Mouse (Mus musculus) stomach, postnatal 0 days (tissue): ENCODE data around the gene Fam122c. TPM values are rescaled to one million over a fixed set of nuclear protein-coding genes. Genes with fewer than 3 reads are reported as not detected.
A peak's percentile ranks its signal among the peaks of the same experiment; 100 is the strongest.

ENCODE experiments used
- ATAC-seq: fragments of 200-750 bp; cut with Nextera tagmentation; 2 replicates; pipeline ENCODE4 v1.8.0; 2017; ENCODE audit not compliant: low FRiP score, low TSS enrichment
- DNase-seq: peaks from one replicate; pipeline ENCODE4 v3.0.0-alpha.2; 2016; ENCODE audit warnings: low spot score
- H3K27ac ChIP-seq: fragments of 300-500 bp; sonication (generic); replicated peaks from 2 replicates; pipeline ENCODE4 v1.5.1; 2014; ENCODE audit warnings: mild to moderate bottlenecking, control low read depth
- H3K27me3 ChIP-seq: fragments of 300-500 bp; sonication (generic); 2 replicates; pipeline ENCODE4 v1.6.1; 2014; ENCODE audit warnings: low read length; ENCODE audit not compliant: control insufficient read depth, insufficient read depth
- H3K36me3 ChIP-seq: fragments of 300-500 bp; sonication (generic); 2 replicates; pipeline ENCODE4 v1.6.1; 2014; ENCODE audit warnings: low read length, mixed read lengths; ENCODE audit not compliant: control insufficient read depth, insufficient read depth
- H3K4me1 ChIP-seq: fragments of 300-500 bp; sonication (generic); replicated peaks from 2 replicates; pipeline ENCODE4 v1.6.1; 2014; ENCODE audit warnings: antibody characterized with exemption; ENCODE audit not compliant: control insufficient read depth, insufficient read depth
- H3K4me2 ChIP-seq: fragments of 300-500 bp; sonication (generic); replicated peaks from 2 replicates; pipeline ENCODE4 v1.6.1; 2014; ENCODE audit warnings: low read depth, mild to moderate bottlenecking, control low read depth, moderate library complexity
- H3K4me3 ChIP-seq: fragments of 300-500 bp; sonication (generic); 2 replicates; pipeline ENCODE4 v1.5.1; 2014; ENCODE audit warnings: low read depth, low read length, control low read depth
- H3K9ac ChIP-seq: fragments of 300-500 bp; sonication (generic); 2 replicates; pipeline ENCODE4 v1.6.1; 2014; ENCODE audit warnings: mild to moderate bottlenecking, low read length, control low read depth, mixed read lengths
- H3K9me3 ChIP-seq: fragments of 300-500 bp; sonication (generic); 2 replicates; pipeline ENCODE4 v1.6.1; 2016; ENCODE audit warnings: low read length; ENCODE audit not compliant: control insufficient read depth
- CTCF ChIP-seq: IDR thresholded peaks from 2 replicates; pipeline ENCODE4 v1.5.1; 2016; ENCODE audit warnings: antibody characterized with exemption, low read depth, mild to moderate bottlenecking, moderate library complexity
- EP300 ChIP-seq: optimal IDR thresholded peaks from 2 replicates; pipeline ENCODE3; 2016; ENCODE audit warnings: antibody characterized with exemption
- WGBS: fragments of 180-500 bp; shearing (Covaris S2); extraction: QIAGEN DNeasy Blood & Tissue Kit; methylation state at CpG from one replicate; pipeline ENCODE4 v1.1.7; 2014; 5-methylcytosine and 5-hydroxymethylcytosine counted together
- polyA plus RNA-seq: library from polyadenylated mRNA; unstranded; fragments of >200 nt; fragmentation: Nextera tagmentation; extraction: Ambion mirVana; gene quantifications from 2 replicates; pipeline ENCODE4 v1.2.1, GENCODE M21; 2015

Gene Fam122c
- not detected in 2 replicates for polyA plus RNA-seq

DNA sequence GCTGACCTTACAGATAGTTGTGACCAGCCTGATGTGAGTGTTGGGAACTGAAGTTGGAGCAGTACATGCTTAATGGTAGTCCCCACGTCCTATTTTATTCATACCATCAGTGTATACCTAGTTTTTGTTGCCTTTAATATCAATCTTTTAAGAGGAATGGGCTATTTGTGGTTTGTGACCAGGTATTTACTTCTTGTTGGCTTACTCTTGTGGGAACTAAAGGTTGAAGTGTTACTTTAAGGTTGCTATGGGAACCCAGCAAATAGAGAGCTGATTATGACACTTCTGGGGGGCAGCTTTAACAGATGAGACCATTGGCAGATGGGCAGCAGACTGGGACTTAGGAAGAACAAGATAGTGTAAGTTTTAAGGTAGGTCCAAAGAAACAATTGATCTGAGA lies at the start of gene Fam122c:
Gene Fam122c, plus strand, starts transcription at position 301 of the 400 bp plus-strand sequence.
- Histone ChIP-seq H3K4me3 (no peak within 1 kb of the TSS), H3K27ac (no peak within 1 kb of the TSS), H3K4me1 (no peaks in the 10 kb centered on the region), H3K9me3 (no peaks in the 10 kb centered on the region), H3K4me2 (no peak within 1 kb of the TSS), H3K27me3 (no peaks in the 10 kb centered on the region), H3K9ac (no peak within 1 kb of the TSS), H3K36me3 (no peaks in the 10 kb centered on the region)
- ATAC-seq (no peak), DNase-seq (no peak)
- 52% methylated on average over 1 of the region's 1 CpGs for WGBS
- TF ChIP-seq CTCF = no peak
- TF ChIP-seq EP300 = no peak

DNA sequence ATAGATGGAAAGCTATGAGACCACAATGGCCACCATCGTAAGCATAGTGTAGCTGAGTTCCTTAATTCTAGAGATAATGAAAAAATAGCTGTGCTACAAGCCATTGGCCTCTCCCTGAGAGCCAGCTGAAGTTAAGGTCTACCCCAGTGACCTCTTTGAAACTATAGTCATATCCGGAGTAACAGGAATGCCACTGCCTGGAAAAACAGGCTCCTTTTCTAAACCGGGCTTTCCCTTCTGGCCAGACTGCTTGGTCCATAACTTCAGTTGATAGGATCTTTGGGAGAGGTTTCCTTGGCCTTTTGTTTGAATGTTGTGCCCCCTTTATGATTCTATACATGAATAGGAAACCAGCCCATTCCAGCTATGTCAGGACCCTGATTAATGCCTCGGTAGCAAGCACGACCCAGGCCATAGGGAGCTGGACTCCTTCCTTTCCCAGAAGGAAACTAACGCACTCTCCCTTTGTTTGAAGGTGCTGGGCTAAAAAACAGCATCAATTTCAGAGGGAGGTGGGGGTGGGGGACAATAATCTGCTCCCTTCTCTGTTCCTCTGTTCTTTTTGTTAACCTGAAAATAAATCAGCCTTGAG lies 48.8 kb upstream of the Fam122c start:
- ATAC-seq (no peak), DNase-seq (no peak)
- Histone ChIP-seq H3K4me1 (no peaks in the 10 kb centered on the region), H3K27me3 (no peaks in the 10 kb centered on the region), H3K9ac (no peak overlapping the region), H3K27ac (no peak overlapping the region), H3K9me3 (no peaks in the 10 kb centered on the region), H3K36me3 (no peaks in the 10 kb centered on the region), H3K4me2 (no peak overlapping the region), H3K4me3 (no peak overlapping the region)
- 46% methylated on average over 6 of the region's 6 CpGs for WGBS
- TF ChIP-seq EP300 = no peak

DNA sequence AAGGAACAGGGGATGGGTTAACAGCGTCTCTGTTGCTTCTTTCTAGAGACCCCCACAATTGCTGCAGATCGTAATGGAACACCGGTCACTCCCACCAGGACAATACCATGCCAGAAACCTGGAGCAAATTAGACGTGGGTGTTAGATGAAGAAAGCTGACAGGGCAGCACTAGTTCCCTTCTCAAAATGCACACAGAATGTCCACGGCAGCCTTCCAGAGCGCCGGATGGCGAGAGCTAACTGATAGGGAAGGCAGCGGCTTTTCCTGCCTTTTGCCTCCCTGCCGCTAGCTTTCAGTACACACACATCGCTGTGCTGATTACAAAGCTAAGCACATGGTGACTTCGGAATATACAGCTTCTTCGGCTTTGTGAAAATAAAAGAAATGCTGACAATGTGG lies 41.3 kb upstream of the Fam122c start:
- ATAC-seq = no peak
- peak overlapping the region; percentile 52 for H3K4me2 ChIP-seq
- H3K4me3 ChIP-seq = peak overlapping the region; percentile 25
- H3K36me3 ChIP-seq = no peaks in the 10 kb centered on the region
- DNase-seq = no peak
- H3K27ac ChIP-seq = peak overlapping the region; percentile 63
- 33% methylated on average over 13 of the region's 13 CpGs for WGBS
- H3K9me3 ChIP-seq = no peaks in the 10 kb centered on the region
- TF ChIP-seq CTCF (no peak), EP300 (no peak)
- no peaks in the 10 kb centered on the region for H3K4me1 ChIP-seq
- H3K27me3 ChIP-seq = no peaks in the 10 kb centered on the region
- H3K9ac ChIP-seq = peak overlapping the region; percentile 45; the same call in 1 of the 2 replicates

DNA sequence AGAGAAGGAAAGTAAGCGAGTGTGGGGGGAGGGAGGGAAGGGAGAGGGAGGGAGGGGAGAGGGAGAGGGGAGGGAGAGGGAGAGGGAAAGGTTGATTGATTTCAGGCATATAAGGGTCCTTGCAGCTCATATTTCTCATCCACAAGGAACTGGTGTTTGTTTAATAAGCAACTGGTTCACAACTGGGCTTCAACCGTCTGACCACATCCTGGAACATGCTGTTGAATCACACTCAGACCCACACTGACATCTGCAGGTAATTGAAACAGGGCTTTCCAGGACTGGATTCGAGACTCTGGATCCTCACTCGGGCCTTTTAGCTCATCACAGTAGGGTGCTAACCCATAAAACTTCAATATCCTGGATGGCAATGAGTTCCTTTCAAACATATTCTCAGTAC lies 39.5 kb upstream of the Fam122c start:
- H3K4me3 ChIP-seq = no peak overlapping the region
- no peak overlapping the region for H3K9ac ChIP-seq
- no peak for DNase-seq
- no peak for TF ChIP-seq EP300
- peak; percentile 71 for TF ChIP-seq CTCF
- H3K27ac ChIP-seq = no peak overlapping the region
- WGBS = 40% methylated on average over 4 of the region's 4 CpGs
- no peaks in the 10 kb centered on the region for H3K4me1 ChIP-seq
- no peak for ATAC-seq
- H3K4me2 ChIP-seq = no peak overlapping the region
- H3K9me3 ChIP-seq = no peaks in the 10 kb centered on the region
- no peaks in the 10 kb centered on the region for H3K27me3 ChIP-seq
- H3K36me3 ChIP-seq = no peaks in the 10 kb centered on the region

DNA sequence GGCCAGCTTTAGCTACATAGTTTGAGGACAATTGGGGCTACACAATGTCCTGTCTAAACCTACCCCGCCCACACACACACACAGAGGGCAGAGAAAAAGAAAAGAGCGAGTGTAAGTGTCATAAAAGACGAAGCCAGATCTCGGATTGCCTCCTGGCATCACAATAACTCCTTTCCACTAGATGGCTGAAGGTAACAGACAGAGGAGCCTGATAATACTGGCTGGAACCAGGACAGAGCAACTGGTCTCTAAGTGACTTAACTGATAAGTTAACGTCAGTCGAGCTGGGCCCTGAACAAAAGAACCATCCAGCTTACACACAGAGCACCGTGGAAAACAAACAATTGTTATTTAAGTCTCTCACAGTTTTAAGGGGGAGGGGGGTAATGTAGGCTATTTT lies 36.8 kb upstream of the Fam122c start:
- Histone ChIP-seq H3K9ac (no peak overlapping the region), H3K4me1 (no peaks in the 10 kb centered on the region), H3K36me3 (no peaks in the 10 kb centered on the region), H3K4me3 (no peak overlapping the region), H3K9me3 (no peaks in the 10 kb centered on the region), H3K27me3 (no peaks in the 10 kb centered on the region), H3K27ac (no peak overlapping the region), H3K4me2 (no peak overlapping the region)
- DNase-seq = no peak
- 61% methylated on average over 7 of the region's 7 CpGs for WGBS
- no peak for ATAC-seq
- TF ChIP-seq EP300 (no peak), CTCF (no peak)

DNA sequence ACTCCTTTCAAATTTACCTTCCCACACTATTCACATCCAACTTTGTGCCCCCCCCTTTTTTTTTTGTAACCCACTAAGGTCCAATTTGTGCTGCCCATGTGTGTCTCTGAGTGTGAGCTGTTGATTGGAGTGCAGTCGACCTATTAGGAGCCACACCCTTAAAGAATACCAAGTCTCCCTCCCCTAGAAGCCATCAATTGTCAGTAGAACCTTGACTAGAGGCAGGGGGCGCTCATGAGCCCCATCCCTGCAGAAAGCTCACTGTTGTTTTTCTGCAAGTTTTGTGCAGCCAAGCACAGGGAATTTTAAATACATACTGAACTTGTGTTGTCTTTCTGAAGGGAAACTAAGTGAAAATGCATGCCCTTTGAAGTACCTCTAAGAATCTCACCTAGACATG lies 35.3 kb upstream of the Fam122c start:
- TF ChIP-seq CTCF (peak; percentile 59), EP300 (no peak)
- no peaks in the 10 kb centered on the region for H3K36me3 ChIP-seq
- no peak overlapping the region for H3K4me2 ChIP-seq
- 14% methylated on average over 2 of the region's 2 CpGs for WGBS
- ATAC-seq = no peak
- H3K27ac ChIP-seq = no peak overlapping the region
- H3K4me1 ChIP-seq = no peaks in the 10 kb centered on the region
- H3K4me3 ChIP-seq = no peak overlapping the region
- H3K27me3 ChIP-seq = no peaks in the 10 kb centered on the region
- no peak overlapping the region for H3K9ac ChIP-seq
- no peaks in the 10 kb centered on the region for H3K9me3 ChIP-seq
- no peak for DNase-seq
